Mouse (Mus musculus) lung, embryonic 16.5 days (tissue): Measurements from ENCODE around the gene Iqcm. TPM values are rescaled to one million over a fixed set of nuclear protein-coding genes. Genes with fewer than 3 reads are reported as not detected.

Experiments
- ATAC-seq: fragments of 200-750 bp; cut with Nextera tagmentation; 2 replicates; pipeline ENCODE4 v1.8.0; 2017; ENCODE audit warnings: low read depth, mild to moderate bottlenecking, moderate library complexity
- H3K27ac ChIP-seq: fragments of 300-500 bp; sonication (generic); 2 replicates; pipeline ENCODE4 v1.5.1; 2014; ENCODE audit warnings: mild to moderate bottlenecking, control low read depth, low read length
- H3K27me3 ChIP-seq: fragments of 300-500 bp; sonication (generic); 2 replicates; pipeline ENCODE4 v1.6.1; 2014; ENCODE audit warnings: low read depth, low read length, mixed read lengths; ENCODE audit not compliant: control insufficient read depth, insufficient read depth
- H3K36me3 ChIP-seq: fragments of 300-500 bp; sonication (generic); 2 replicates; pipeline ENCODE4 v1.6.1; 2014; ENCODE audit warnings: low read length; ENCODE audit not compliant: control insufficient read depth, insufficient read depth
- H3K4me1 ChIP-seq: fragments of 300-500 bp; sonication (generic); replicated peaks from 2 replicates; pipeline ENCODE4 v1.6.1; 2014; ENCODE audit warnings: low read length, mixed read lengths; ENCODE audit not compliant: control insufficient read depth, insufficient read depth
- H3K4me2 ChIP-seq: fragments of 300-500 bp; sonication (generic); 2 replicates; pipeline ENCODE4 v1.6.1; 2014; ENCODE audit warnings: low read depth, low read length, control low read depth
- H3K4me3 ChIP-seq: fragments of 300-500 bp; sonication (generic); 2 replicates; pipeline ENCODE4 v1.5.1; 2014; ENCODE audit warnings: mild to moderate bottlenecking, low read length, control low read depth
- H3K9ac ChIP-seq: fragments of 300-500 bp; sonication (generic); 2 replicates; pipeline ENCODE4 v1.6.1; 2014; ENCODE audit warnings: low read length, control low read depth
- H3K9me3 ChIP-seq: fragments of 300-500 bp; sonication (generic); 2 replicates; pipeline ENCODE4 v1.6.1; 2016; ENCODE audit warnings: low read length; ENCODE audit not compliant: control insufficient read depth
- WGBS: fragments of 180-500 bp; shearing (Covaris S2); extraction: QIAGEN DNeasy Blood & Tissue Kit; methylation state at CpG from one replicate; pipeline ENCODE4 v1.1.7; 2014; 5-methylcytosine and 5-hydroxymethylcytosine counted together
- polyA plus RNA-seq: library from polyadenylated mRNA; unstranded; fragments of >200 nt; fragmentation: Nextera tagmentation; extraction: Ambion mirVana; gene quantifications from 2 replicates; pipeline ENCODE4 v1.2.1, GENCODE M21; 2015

Gene Iqcm
- polyA plus RNA-seq, 1 experiment from 2014 or later, result not detected

DNA sequence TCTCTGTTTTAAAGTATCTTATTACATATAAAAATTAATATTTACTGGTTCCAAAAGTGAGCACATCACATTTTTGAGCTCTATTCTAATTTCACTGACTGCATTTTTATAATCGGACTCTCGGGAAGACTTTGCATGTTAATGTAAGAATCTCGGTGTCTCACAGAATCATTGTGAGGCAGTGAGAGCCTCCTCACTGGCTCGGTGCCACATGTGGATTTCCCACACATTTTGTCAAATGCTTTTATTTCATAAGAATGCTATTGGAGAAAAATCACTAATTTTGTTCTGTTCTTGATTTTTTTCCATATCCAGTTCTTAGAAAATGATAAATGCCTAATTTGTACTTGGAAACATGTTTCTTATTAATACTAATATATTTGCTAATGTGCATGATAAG is 570.0 kb downstream of the Iqcm start:
- Histone ChIP-seq H3K4me1 (no peaks in the 10 kb centered on the region), H3K27me3 (no peaks in the 10 kb centered on the region), H3K9ac (no peak overlapping the region), H3K4me3 (no peak overlapping the region), H3K9me3 (no peaks in the 10 kb centered on the region), H3K4me2 (no peak overlapping the region), H3K36me3 (no peaks in the 10 kb centered on the region), H3K27ac (no peak overlapping the region)
- no peak for ATAC-seq
- 76% methylated on average over 4 of the region's 4 CpGs for WGBS

Other genes starting within 250 kb of the Iqcm start
- gene Rasd2, start 234.8 kb upstream of the Iqcm start, polyA plus RNA-seq, result 0.59 and 1.1 TPM in 2 replicates
- 0.33 TPM in 1 of 2 replicates, not detected in the other for gene Gm10358, start 42.1 kb upstream of the Iqcm start, polyA plus RNA-seq